Mouse (Mus musculus): ENCODE measurements around the gene Lsp1. TPM values are rescaled to one million over a fixed set of nuclear protein-coding genes. Genes with fewer than 3 reads are reported as not detected.

Gene Lsp1
- total RNA-seq, 2 experiments from 2014 or later: 5.2 to 8.1 TPM

DNA sequence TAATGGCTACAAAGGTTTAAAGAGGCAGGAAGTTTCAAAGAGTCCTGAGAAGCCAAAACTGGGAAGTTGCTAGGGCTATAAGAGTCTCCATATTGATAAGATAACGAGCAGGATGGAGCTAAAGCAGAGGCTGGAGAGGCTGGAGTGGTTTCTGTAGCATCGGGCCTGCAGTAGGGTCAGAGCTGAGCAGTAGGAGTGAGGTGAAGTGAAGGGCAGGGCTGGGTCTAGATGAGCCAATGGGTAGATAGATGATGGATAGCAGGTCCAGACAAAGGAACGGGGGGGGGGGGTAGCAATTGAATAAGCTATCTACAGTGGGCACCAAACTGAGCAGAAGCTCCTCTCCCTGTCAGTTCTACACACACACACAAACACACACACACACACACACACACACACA is 56.9 kb downstream of the Lsp1 start:
- intact Hi-C loops (cut with DNase I): no loop called here
- DNase-seq (ENCODE audit: extremely low spot score in 1 of 2, low spot score in 2 of 2): no peak

DNA sequence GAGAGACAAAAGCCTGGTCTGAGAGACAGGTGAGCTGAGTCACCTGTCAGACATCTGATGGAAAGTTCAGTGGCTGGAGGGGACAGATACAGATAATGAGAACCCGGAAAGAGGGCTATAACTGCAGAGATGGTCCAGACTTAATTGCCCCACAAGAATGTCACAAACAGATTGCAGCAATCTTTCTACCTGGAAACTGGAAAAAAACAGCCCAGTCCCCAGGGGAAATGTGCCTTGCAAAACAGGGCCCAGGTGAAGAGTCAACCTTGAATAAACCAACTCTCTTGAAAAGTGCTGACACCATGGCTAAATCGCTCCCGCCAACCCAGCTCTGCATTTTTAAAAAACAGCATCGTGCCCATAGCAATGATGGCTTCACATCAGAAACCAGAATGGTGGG is 59.7 kb downstream of the Lsp1 start:
- no peak for DNase-seq (ENCODE audit: extremely low spot score in 1 of 2, low spot score in 2 of 2)
- intact Hi-C loops (cut with DNase I): no loop called here

DNA sequence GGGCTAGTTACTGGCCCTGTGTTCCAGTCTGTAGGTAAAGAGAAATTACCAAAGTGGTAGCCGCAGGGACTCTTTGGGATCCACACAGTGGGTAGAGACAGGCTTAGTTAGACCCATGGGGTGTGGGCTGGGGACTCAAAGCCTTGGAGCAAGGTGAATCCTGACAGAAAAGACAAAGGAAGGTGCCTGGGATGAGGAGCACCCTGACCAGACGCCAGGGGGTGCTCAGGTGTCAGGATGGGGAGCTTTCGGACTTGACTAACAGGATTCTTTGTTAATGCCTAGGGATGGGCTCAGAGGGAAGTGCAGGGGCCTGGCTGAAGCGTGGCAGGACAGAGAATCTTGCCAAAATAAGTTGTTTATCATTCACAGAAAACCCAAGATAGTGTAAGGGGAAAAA is 61.7 kb downstream of the Lsp1 start:
- intact Hi-C loops (cut with DNase I): no loop called here
- peak in 1 of 2 experiments; percentile 50 for DNase-seq (ENCODE audit: extremely low spot score in 1 of 2, low spot score in 2 of 2)

DNA sequence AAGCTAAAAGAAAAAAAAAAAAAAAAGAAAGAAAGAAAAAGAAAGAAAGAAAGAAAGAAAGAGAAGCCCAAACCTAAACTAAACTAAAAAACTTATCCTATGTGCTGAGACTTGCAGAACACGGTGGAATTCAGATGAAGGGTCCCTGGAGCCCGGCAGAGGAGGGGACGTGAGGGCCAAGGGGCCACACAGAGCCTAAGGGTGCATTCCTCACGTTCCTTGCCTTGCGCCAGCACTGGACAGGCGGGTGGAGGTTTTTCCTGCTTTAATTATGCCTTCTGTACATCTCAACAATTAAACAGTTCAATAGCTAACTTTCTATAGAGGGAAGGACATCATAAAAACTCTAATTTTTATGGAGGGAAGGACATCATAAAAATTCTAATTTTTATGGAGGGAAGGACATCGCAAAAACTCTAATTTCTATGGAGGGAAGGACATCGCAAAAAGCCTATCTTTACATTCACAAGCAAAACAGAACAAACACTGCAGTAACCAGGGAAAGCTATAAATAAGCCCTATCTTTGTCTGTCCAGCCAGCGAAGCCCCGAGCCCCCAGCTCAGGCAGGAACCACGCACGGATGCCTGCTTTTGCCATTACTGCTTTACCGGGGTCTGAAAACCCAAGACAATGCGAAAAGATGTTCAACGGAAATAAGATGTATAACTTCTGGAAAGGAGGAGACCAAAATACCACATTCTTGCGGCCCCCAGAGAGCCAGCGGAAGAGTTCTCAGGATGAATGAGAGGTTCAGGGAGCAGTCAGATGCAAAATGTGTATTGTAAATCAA is 62.8 kb downstream of the Lsp1 start:
- intact Hi-C loops (cut with DNase I): no loop called here
- no peak for DNase-seq (ENCODE audit: extremely low spot score in 1 of 2, low spot score in 2 of 2)

DNA sequence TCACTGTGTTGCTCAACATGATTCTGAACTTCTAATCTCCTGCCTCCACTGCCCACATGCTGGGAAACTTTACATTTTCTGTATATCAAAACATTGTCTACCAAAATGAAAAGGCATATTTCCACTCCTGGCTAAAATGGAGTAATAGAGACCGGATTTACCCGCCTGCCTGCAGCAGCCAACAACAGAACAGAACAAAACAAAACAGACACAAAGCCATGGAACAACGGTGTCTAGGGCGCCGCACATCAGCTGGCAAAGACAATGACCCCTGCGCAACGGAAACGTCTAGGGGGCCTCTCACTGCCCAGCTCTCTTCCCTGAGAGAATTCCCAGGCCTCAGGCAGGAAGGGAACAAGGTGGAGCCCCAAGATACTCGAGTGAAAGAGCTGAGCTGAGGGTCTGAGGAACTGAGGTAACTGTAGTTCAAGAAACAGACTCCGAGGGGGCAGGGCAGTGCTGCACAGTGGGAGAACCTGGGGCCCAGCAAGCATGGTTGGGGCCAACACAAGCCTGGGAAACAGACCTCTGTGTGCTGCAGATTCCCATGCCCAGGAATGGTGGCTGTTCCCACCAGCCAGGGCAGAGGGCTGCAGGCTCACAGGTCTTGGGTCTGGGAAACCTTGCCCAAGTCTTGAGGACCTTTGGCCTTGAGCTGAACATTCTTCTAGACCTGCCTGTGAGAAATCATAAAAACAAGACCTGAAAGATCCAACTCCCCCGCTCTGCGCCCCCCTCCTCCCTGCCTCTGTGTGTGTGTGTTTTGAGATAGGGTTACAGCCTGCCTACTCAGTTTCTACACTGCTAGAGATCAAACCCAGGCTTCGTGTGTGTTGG is 65.0 kb downstream of the Lsp1 start:
- intact Hi-C loops (cut with DNase I): no loop called here
- DNase-seq (ENCODE audit: extremely low spot score in 1 of 2, low spot score in 2 of 2): no peak

DNA sequence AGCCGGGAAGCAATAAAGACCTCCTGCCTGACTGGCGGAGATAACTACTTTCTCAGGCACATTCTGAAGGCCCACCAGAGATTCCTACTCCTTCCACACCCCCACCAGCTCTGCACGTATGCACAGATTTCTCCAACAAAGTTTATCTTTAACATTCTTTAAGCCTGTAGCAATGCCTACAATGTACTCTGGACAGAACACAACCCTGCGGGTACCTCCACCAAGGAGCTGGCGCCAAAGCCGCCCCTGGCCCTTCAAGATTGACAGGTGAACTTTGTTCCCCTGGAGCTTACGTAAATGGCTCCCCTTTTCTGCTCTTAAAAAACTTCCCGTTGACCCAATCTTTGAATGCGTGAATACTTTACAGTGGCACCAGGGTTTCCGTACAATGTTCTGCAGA is 68.7 kb downstream of the Lsp1 start:
- intact Hi-C loops (cut with DNase I): no loop called here
- DNase-seq (ENCODE audit: extremely low spot score in 1 of 2, low spot score in 2 of 2): no peak

DNA sequence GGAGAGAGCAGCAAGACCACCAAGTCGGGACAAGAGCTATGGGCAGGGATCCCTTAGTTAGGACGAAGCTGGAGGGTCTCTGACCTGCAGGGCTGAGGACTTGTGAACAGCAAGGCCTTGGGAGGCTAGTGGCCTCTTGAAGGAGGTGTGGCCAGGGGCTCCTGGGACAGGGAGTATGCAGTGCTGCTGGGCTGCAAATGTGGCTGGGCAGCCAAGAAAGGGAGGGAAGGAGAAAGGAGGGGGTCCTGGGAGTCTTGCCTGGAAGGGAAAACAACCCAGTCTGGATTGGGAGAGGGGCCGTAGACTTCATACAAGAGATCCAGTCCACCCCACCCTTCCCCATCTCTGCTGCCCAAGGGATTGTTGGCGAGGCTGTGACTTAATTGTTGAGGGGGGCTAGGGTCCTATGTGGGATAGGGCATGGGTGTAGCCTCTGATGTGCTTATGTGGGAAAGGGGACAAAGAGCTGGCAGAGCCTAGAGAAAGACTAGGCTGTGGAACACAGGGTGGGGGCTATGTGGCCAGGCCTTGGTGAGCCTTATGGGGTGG is 71.4 kb downstream of the Lsp1 start:
- DNase-seq (ENCODE audit: extremely low spot score in 1 of 2, low spot score in 2 of 2): no peak
- intact Hi-C loops (cut with DNase I): no loop called here

DNA sequence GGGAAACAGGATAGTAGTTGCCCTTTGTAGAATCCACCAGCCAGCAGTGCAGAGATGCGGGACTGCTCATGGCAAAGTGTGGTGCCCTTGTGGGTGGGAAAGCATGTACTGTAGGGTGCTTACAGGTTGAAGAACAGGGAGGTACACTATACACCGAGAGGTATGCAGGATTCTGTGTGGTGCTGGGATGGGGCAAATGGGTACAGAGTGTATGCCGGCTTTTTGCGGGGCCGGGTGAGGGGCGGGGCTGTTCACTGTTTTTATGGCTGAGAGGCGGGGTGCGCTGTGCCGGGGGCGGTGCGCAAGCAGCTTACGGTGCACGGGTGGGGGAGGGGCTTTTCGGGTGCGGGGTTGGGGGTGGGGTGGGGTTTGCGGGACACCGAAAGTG is 72.1 kb downstream of the Lsp1 start, which contains the start of gene Mrpl23:
TSS of gene Mrpl23 (plus strand) at position 16 of the 388 bp plus-strand sequence.
- intact Hi-C loops (cut with DNase I): no loop called here
- DNase-seq (ENCODE audit: extremely low spot score in 1 of 2, low spot score in 2 of 2): no peak

DNA sequence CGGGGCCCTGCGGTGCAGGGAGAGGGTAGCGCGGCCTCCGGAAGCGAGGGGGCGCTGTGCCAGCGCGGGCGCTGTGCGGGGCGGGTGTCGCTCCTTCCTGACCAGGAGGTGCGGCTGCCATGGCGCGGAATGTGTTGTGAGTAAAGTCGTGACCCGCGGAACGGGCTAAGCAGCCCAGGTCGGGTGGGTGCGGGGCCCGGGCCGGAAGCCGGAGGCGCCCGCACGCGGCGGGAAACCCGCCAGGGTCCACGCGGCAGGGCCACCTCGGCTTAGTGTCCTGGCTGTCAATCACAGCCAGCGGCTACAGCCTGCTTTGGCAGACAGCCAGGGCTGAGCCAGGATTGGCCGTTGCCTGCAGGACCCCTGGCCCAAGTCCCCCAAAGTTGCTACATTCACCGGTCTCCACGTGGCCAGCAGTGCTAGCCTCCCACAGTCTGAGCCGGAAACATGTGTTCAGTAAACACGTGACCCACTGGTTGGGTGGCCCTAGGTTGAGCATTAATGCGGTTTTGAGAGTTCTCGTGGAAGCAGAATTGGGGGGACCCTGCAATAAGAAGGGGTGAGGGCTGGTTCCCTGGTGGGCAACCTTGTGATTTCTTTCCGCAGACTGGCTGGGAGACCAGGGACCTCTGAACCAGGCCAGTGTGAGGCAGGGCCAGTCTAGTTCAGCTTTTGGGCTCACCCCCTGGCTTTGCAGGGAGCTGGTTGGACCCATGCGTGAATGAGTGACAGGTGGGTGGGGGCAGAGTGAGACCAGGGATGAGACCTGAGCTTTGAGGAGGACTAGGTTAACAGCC is 72.6 kb downstream of the Lsp1 start:
- intact Hi-C loops (cut with DNase I): no loop called here
- peak; percentile 73 to 92 for DNase-seq (ENCODE audit: extremely low spot score in 1 of 2, low spot score in 2 of 2)

DNA sequence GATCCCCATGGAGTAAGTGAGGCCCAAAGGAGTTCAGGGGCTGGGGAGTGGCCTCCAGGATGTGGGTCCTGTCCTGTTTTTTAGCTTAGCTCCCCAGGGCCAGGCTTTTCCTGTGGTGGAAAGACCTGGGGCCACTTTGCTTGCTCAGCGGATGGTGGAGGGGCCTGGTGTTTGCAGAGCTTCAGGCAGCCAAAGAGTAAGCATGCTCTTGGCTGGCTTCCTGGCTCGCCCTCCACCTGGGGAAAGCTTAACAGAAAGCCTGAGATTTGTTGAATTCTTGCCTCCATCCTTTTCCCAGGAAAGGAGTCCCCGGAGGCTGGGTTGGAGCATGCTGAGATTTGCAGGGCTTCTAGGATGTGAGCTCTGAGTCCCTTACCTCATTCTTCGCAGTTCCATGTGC is 74.5 kb downstream of the Lsp1 start:
- no peak for DNase-seq (ENCODE audit: extremely low spot score in 1 of 2, low spot score in 2 of 2)
- intact Hi-C loops (cut with DNase I): loop anchor here (5.0 kb wide), 1 partner anchor 137 kb away; no protein-coding TSS in a partner anchor

DNA sequence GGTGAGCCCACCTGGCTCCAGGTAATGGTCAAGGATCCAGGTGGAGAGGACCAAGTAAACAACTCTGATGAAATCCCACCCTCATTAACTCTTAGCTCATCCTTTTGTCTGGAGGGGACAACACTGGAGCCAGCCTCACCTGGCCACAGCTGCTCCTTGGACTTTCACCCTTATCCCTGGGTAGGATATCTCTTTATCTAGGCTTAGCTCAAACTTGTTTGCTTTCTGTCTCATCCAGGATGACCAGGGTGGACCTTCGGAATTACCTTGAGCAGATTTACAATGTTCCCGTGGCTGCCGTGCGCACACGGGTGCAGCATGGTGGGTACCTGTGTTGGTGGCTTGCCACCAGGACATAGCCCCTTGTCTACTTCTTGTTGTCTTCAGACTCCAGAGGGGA is 75.2 kb downstream of the Lsp1 start:
- no peak for DNase-seq (ENCODE audit: extremely low spot score in 1 of 2, low spot score in 2 of 2)
- intact Hi-C loops (cut with DNase I): loop anchor here (5.0 kb wide), 1 partner anchor 136 kb away; no protein-coding TSS in a partner anchor

DNA sequence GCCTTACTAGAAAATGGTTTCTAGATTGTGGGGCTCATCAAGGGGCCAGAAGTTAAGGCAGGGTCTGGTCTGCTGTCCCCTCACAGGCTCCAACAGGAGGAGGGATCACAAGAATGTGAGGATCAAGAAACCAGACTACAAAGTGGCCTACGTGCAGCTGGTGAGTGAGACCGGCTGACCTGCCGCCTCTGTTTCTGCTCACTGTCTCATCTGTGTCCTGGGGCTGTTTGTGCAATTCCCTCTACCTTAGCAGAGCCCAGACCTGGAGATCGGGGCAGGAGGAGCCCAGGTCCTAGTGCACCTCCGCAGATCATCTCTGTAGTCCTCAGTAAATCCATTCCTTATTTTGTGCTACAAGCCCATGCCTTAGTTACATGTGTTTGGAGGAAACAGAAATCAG is 76.6 kb downstream of the Lsp1 start:
- no peak for DNase-seq (ENCODE audit: extremely low spot score in 1 of 2, low spot score in 2 of 2)
- intact Hi-C loops (cut with DNase I): loop anchor here (5.0 kb wide), 1 partner anchor 135 kb away; no protein-coding TSS in a partner anchor

DNA sequence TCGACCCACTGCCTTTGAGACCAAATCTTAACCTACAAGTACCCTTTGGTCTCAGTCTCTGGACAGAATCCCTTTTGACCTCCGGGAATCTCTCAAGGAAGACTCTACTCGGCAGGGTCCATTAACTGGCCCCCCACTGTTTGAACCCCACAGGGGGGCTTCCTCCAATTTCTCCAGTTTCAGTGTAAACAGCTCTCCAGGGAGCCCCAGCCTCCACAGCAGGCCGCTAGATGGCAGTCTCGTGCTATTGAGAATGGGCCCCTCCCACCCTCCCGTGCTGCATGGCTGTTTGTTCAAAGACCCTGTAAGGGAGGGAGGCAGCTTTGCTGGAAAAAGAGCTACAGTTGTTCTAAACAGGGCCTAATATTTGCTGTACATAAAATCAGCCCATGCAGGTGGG is 77.3 kb downstream of the Lsp1 start:
- DNase-seq (ENCODE audit: extremely low spot score in 1 of 2, low spot score in 2 of 2): peak; percentile 51 to 83
- intact Hi-C loops (cut with DNase I): loop anchor here (2.0 to 5.0 kb wide), 2 partner anchors 43 to 134 kb away; no protein-coding TSS in a partner anchor

DNA sequence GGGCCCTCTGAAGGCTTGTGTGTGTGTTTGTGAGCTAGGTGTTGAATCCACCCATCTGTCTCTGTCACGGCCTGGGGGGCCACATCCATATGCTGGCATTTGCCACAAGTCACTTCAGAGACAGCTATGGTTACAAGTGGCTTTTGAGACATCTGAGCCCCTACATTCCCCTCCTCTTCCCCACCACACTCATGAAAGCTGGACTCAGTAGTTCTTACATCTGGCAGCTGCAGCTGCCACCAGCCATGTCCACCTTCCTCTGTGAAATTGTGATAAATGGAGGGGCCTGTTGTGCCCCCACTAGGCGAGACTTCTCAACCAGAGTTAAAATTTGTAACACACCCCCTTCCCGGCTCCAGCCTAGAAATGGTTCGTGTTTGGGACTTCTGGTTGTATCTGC is 77.7 kb downstream of the Lsp1 start:
- intact Hi-C loops (cut with DNase I): loop anchor here (2.0 to 5.0 kb wide), 2 partner anchors 43 to 134 kb away; no protein-coding TSS in a partner anchor
- no peak for DNase-seq (ENCODE audit: extremely low spot score in 1 of 2, low spot score in 2 of 2)

DNA sequence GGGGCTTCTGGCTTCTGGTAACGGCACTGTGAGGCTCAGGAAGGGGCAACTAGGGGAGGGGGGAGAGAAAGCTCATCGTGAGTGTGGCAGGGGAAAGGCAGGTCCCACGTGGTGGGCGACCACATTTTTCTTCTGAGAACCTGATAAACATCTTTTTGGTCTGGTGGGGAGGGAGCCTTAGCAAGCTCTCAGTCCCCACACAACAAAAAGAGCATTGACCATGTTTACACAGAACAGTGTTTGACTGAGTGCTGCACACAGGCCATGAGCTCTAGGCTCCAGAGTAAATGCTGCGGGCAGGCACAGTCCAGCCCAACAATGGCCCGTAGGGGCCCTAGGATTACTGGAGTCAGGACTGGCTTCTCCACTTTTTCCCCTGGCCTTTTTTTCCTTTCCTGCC is 78.2 kb downstream of the Lsp1 start:
- no peak for DNase-seq (ENCODE audit: extremely low spot score in 1 of 2, low spot score in 2 of 2)
- intact Hi-C loops (cut with DNase I): loop anchor here (2.0 to 5.0 kb wide), 2 partner anchors 42 to 134 kb away; no protein-coding TSS in a partner anchor

DNA sequence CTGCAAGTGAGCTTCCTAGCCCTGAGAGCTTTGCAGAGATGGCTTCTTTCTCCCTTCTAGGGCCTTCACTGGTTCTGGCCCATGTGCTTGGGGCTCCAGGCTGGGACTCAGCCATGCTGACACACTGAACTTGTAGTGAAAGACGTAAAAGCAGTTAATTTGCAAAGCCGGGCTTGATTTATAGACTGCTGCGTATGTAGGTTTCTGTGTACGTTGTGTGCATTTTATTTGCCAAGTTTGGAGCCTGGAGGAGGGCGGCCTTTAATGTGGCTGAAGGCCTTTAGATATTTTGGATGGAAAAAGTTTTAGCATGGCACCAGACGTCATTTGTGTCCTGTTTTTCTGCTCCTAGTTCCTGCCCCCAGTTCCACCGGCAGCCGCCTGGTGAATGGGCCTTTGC is 79.2 kb downstream of the Lsp1 start:
- intact Hi-C loops (cut with DNase I): loop anchor here (2.0 to 5.0 kb wide), 2 partner anchors 41 to 132 kb away; no protein-coding TSS in a partner anchor
- DNase-seq (ENCODE audit: extremely low spot score in 1 of 2, low spot score in 2 of 2): no peak

DNA sequence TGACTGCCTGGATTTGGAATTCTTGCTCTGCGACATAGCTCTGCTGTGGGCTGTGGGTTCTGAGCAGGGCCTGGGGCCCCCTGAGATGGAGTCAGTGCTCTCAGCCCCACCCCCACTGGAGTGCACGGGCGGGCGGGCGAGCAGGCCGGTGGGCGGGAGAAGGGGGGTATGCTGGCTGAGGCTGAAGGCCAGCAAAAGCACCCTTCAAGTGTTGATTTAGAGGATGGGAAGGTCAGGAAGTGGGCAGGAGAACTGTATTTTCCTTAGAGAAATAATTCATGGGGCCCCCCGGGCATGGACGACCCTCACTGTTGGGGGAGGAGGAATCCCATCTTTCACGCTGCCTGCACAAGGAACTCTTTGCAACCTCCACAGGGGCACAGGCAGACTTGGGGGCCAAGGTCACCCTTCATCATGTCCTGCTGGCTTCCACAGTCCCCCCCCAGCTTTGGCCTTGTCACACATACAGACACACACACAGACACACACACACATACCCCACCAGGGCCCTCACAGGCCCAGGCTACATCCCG is 82.2 kb downstream of the Lsp1 start:
- intact Hi-C loops (cut with DNase I): no loop called here
- DNase-seq (ENCODE audit: extremely low spot score in 1 of 2, low spot score in 2 of 2): no peak

Measured in left cerebral cortex, postnatal 10 days (tissue).